Mouse (Mus musculus) frontal cortex, postnatal 14 days (tissue): ENCODE data around the gene Inpp1.

Experiments used
- DNase-seq, 2 experiments: peaks; one replicate each; pipeline ENCODE4 v3.0.0; 2022; ENCODE audit warnings: low spot score in 2 of 2

Gene Inpp1

GRCm38 (mm10) chr1:52792701-52793100, 24.8 kb downstream of the Inpp1 start:
- no peak for DNase-seq

GRCm38 (mm10) chr1:52787254-52787653, 30.2 kb downstream of the Inpp1 start:
- no peak for DNase-seq

GRCm38 (mm10) chr1:52765176-52766111, 52.0 kb downstream of the Inpp1 start:
- DNase-seq: no peak

- no peak for DNase-seq
Observed at GRCm38 (mm10) chr1:52763894-52764809, 53.3 kb downstream of the Inpp1 start.

- DNase-seq: no peak
Observed at GRCm38 (mm10) chr1:52758174-52758573, 59.3 kb downstream of the Inpp1 start.

GRCm38 (mm10) chr1:52754331-52754730, 63.2 kb downstream of the Inpp1 start:
- no peak for DNase-seq

GRCm38 (mm10) chr1:52753828-52754227, 63.7 kb downstream of the Inpp1 start:
- no peak for DNase-seq

- no peak for DNase-seq
Observed at GRCm38 (mm10) chr1:52752706-52753105, 64.8 kb downstream of the Inpp1 start.

GRCm38 (mm10) chr1:52751634-52752033, 65.9 kb downstream of the Inpp1 start:
- no peak for DNase-seq

- DNase-seq: no peak
Observed at GRCm38 (mm10) chr1:52749978-52750377, 67.5 kb downstream of the Inpp1 start.

GRCm38 (mm10) chr1:52748260-52748659, 69.2 kb downstream of the Inpp1 start:
- DNase-seq: peak in 1 of 2 experiments; percentile 65

- no peak for DNase-seq
Observed at GRCm38 (mm10) chr1:52742567-52742966, 74.9 kb downstream of the Inpp1 start.
